Mouse (Mus musculus) heart, postnatal 0 days (tissue): ENCODE measurements at regions not wholly inside any gene's neighbourhood (a gene's known extent, or its start where the extent isn't known, plus 50 kb on each side); places are given as distances from the start of the nearest gene placed in this dataset.

Experiments
- CTCF ChIP-seq: IDR thresholded peaks from 2 replicates; pipeline ENCODE4 v1.5.1; 2016; ENCODE audit warnings: antibody characterized with exemption, control low read depth, low read depth
- EP300 ChIP-seq: IDR thresholded peaks from 2 replicates; pipeline ENCODE4 v1.6.1; 2016; ENCODE audit warnings: antibody characterized with exemption, low read depth

DNA sequence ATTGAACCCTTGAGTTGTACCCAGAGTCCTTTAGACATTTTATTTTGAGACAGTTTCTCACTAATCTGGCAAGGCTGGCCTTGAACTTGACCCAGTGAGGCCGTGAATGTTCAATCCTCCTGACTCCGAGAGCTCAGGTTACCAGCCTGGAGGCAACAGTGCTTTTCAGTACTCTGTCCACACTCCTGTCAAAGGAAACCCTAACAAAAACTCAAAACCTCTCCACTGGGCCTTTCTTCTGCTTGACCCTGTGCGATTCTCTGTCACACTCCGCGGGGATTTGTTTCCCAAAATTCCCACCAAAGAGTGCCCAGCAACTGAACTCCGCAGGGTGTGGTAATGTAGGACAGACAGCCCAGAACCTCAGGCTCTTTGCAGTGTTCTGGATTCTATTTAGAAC lies 71.9 kb downstream of the Pdcl3 start:
- no peak for TF ChIP-seq CTCF
- no peak for TF ChIP-seq EP300
